Mouse (Mus musculus) erythroblast, embryonic 14.5 days (primary cell): ENCODE results near the gene Pelo.

Source experiments
- GATA1 ChIP-seq: IDR thresholded peaks from 2 replicates; pipeline ENCODE4 v1.6.1; 2012; ENCODE audit warnings: low read length, inconsistent platforms, mixed read lengths
- TAL1 ChIP-seq: IDR thresholded peaks from 3 replicates; pipeline ENCODE4 v1.6.1; 2012; ENCODE audit warnings: low read length, inconsistent platforms, mixed read lengths

GRCm38 (mm10) chr13:115072386-115072785 is 17.6 kb downstream of the Pelo start:
- no peak for TF ChIP-seq TAL1
- no peak for TF ChIP-seq GATA1
